Mouse (Mus musculus): Measurements from ENCODE around the gene Mat2a. TPM values are rescaled to one million over a fixed set of nuclear protein-coding genes. Genes with fewer than 3 reads are reported as not detected.

Mat2a gene
- total RNA-seq, 2 experiments from 2014 or later: 164 to 176 TPM

- intact Hi-C loops (cut with DNase I): no loop called here
- DNase-seq (ENCODE audit: low spot score in 2 of 2): no peak
Measured at GRCm38 (mm10) chr6:72388791-72389329, 50.5 kb downstream of the Mat2a start.

DNA sequence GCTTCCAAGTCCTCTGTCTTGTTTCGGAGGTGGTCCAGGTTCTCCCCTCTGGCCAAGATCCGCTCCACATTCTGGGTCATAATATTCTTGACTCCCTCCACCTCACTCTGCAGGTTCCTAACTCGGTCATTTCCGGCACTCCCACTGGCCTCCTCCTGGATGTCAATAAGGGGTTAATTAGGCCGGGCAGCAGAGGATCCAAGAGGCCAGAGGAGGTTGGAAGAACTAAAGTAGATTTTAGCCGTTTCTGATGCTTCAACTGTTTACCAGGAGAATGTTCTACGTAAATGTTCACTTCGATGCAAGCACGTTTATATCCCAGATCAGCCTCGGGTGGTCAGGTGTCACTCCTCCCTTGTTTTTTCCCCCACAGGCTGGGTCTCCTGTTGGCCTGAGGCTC, 51.1 kb downstream of the Mat2a start:
- no peak for DNase-seq (ENCODE audit: low spot score in 2 of 2)
- intact Hi-C loops (cut with DNase I): no loop called here

GRCm38 (mm10) chr6:72387816-72388215, 51.5 kb downstream of the Mat2a start:
- no peak for DNase-seq (ENCODE audit: low spot score in 2 of 2)
- intact Hi-C loops (cut with DNase I): no loop called here

GRCm38 (mm10) chr6:72386561-72386960, 52.8 kb downstream of the Mat2a start:
- DNase-seq (ENCODE audit: low spot score in 2 of 2): no peak
- intact Hi-C loops (cut with DNase I): no loop called here

DNA sequence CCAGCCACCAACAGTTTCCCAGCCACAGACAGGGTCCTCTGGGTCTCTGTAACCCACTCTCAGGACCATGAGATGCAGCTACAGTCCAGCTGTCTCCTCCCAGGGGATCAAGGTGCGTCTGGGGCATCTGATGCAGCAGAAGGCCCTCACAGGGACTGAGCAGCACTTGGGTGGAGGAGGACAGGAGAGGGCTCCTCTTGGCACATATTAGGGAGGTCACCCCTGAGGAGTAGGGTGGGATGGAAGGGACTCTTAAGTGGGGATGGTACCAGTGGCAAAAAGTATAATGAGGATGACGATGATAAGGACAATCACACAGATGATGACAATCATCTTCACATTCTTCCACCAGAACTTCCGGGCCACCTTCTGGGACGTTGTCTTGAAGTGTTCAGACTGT, 54.1 kb downstream of the Mat2a start:
- no peak for DNase-seq (ENCODE audit: low spot score in 2 of 2)
- intact Hi-C loops (cut with DNase I): no loop called here

GRCm38 (mm10) chr6:72383952-72384351, 55.4 kb downstream of the Mat2a start:
- intact Hi-C loops (cut with DNase I): no loop called here
- no peak for DNase-seq (ENCODE audit: low spot score in 2 of 2)

GRCm38 (mm10) chr6:72383142-72383820, 56.1 kb downstream of the Mat2a start:
- DNase-seq (ENCODE audit: low spot score in 2 of 2): no peak
- intact Hi-C loops (cut with DNase I): no loop called here

Other genes starting within 250 kb of the Mat2a start
- gene Atoh8, start 204.0 kb downstream of the Mat2a start, total RNA-seq (2021): 1 to 10 TPM; 1.1 to 1.8 TPM
- not detected for gene Sftpb, start 134.9 kb downstream of the Mat2a start, total RNA-seq (2021)
- 10 to 100 TPM; 33.0 to 33.8 TPM for gene Usp39, start 94.4 kb downstream of the Mat2a start, total RNA-seq (2021)
- gene 0610030E20Rik, start 92.2 kb downstream of the Mat2a start, total RNA-seq (2021): 10 to 100 TPM; 13.9 to 19.0 TPM
- gene Tmem150a, start 84.1 kb downstream of the Mat2a start, total RNA-seq (2021): 1 to 10 TPM; 9.0 to 9.9 TPM
- gene Rnf181, start 72.6 kb downstream of the Mat2a start, total RNA-seq (2021): 10 to 100 TPM; 71.6 to 76.2 TPM
- 1 to 10 TPM; 4.0 to 4.3 TPM for gene Vamp5, start 59.1 kb downstream of the Mat2a start, total RNA-seq (2021)
- 10 to 100 TPM; 12.6 to 13.8 TPM for gene Vamp8, start 48.9 kb downstream of the Mat2a start, total RNA-seq (2021)
- gene Ggcx, start 25.2 kb downstream of the Mat2a start, total RNA-seq (2021): 10 to 100 TPM; 21.7 to 27.0 TPM
- under 1 TPM; 0.54 to 0.72 TPM for gene Sh2d6, start 82.1 kb upstream of the Mat2a start, total RNA-seq (2021)
- gene Capg, start 104.8 kb upstream of the Mat2a start, total RNA-seq (2021): 1 to 10 TPM; 2.2 to 3.1 TPM
- 10 to 100 TPM; 19.7 to 19.9 TPM for gene Elmod3, start 158.9 kb upstream of the Mat2a start, total RNA-seq (2021)
- gene Retsat, start 158.9 kb upstream of the Mat2a start, total RNA-seq (2021): 10 to 100 TPM; 52.2 to 53.9 TPM
- 10 to 100 TPM; 89.0 to 89.3 TPM for gene Tgoln1, start 177.4 kb upstream of the Mat2a start, total RNA-seq (2021)